Mouse (Mus musculus): ENCODE data around the gene Tada2b. TPM values are rescaled to one million over a fixed set of nuclear protein-coding genes. Genes with fewer than 3 reads are reported as not detected.

The Tada2b gene
- 10 to 100 TPM; 29.7 to 31.6 TPM for total RNA-seq (2021)

- peak; percentile 97 to 99 for DNase-seq (ENCODE audit: extremely low spot score in 1 of 2, low spot score in 2 of 2)
Measured at GRCm38 (mm10) chr5:36484171-36484990, at the start of gene Tada2b, which contains the start of gene Ccdc96. Gene Tada2b (minus strand): TSS chr5:36484285. Gene Ccdc96 (plus strand): TSS chr5:36484588.

GRCm38 (mm10) chr5:36530129-36530751, 46.2 kb upstream of the Tada2b start:
- intact Hi-C loops (cut with DNase I) = loop anchor here (5.0 kb wide), 1 partner anchor 52 kb away; no protein-coding TSS in a partner anchor
- DNase-seq (ENCODE audit: extremely low spot score in 1 of 2, low spot score in 2 of 2) = peak; percentile 91 to 96

More at GRCm38 (mm10) chr5:36484171-36484990, at the start of gene Tada2b, which contains the start of gene Ccdc96:
- intact Hi-C loops (cut with DNase I) = no loop called here

- intact Hi-C loops (cut with DNase I) = loop anchor here (5.0 kb wide), 1 partner anchor 53 kb away; no protein-coding TSS in a partner anchor
- DNase-seq (ENCODE audit: extremely low spot score in 1 of 2, low spot score in 2 of 2) = no peak
Measured at GRCm38 (mm10) chr5:36529698-36530097, 45.6 kb upstream of the Tada2b start.

- no peak for DNase-seq (ENCODE audit: extremely low spot score in 1 of 2, low spot score in 2 of 2)
- intact Hi-C loops (cut with DNase I) = no loop called here
Measured at GRCm38 (mm10) chr5:36526921-36527320, 42.8 kb upstream of the Tada2b start.

- no peak for DNase-seq (ENCODE audit: extremely low spot score in 1 of 2, low spot score in 2 of 2)
- intact Hi-C loops (cut with DNase I) = no loop called here
Measured at GRCm38 (mm10) chr5:36526274-36526673, 42.2 kb upstream of the Tada2b start.

- intact Hi-C loops (cut with DNase I) = no loop called here
- DNase-seq (ENCODE audit: extremely low spot score in 1 of 2, low spot score in 2 of 2) = no peak
Measured at GRCm38 (mm10) chr5:36525216-36525615, 41.1 kb upstream of the Tada2b start.

GRCm38 (mm10) chr5:36523219-36523703, 39.2 kb upstream of the Tada2b start:
- DNase-seq (ENCODE audit: extremely low spot score in 1 of 2, low spot score in 2 of 2) = peak in 1 of 2 experiments; percentile 11
- intact Hi-C loops (cut with DNase I) = no loop called here

GRCm38 (mm10) chr5:36522782-36523181, 38.7 kb upstream of the Tada2b start:
- peak in 1 of 2 experiments; percentile 22 for DNase-seq (ENCODE audit: extremely low spot score in 1 of 2, low spot score in 2 of 2)
- intact Hi-C loops (cut with DNase I) = no loop called here

GRCm38 (mm10) chr5:36519751-36520150, 35.7 kb upstream of the Tada2b start:
- peak in 1 of 2 experiments; percentile 82 for DNase-seq (ENCODE audit: extremely low spot score in 1 of 2, low spot score in 2 of 2)
- intact Hi-C loops (cut with DNase I) = no loop called here

- intact Hi-C loops (cut with DNase I) = no loop called here
- DNase-seq (ENCODE audit: extremely low spot score in 1 of 2, low spot score in 2 of 2) = no peak
Measured at GRCm38 (mm10) chr5:36517596-36517995, 33.5 kb upstream of the Tada2b start.

- intact Hi-C loops (cut with DNase I) = no loop called here
- peak in 1 of 2 experiments; percentile 16 for DNase-seq (ENCODE audit: extremely low spot score in 1 of 2, low spot score in 2 of 2)
Measured at GRCm38 (mm10) chr5:36515558-36515957, 31.5 kb upstream of the Tada2b start.

GRCm38 (mm10) chr5:36515126-36515525, 31.0 kb upstream of the Tada2b start:
- intact Hi-C loops (cut with DNase I) = no loop called here
- peak in 1 of 2 experiments; percentile 20 for DNase-seq (ENCODE audit: extremely low spot score in 1 of 2, low spot score in 2 of 2)

- DNase-seq (ENCODE audit: extremely low spot score in 1 of 2, low spot score in 2 of 2) = no peak
- intact Hi-C loops (cut with DNase I) = no loop called here
Measured at GRCm38 (mm10) chr5:36510956-36511355, 26.9 kb upstream of the Tada2b start.

- DNase-seq (ENCODE audit: extremely low spot score in 1 of 2, low spot score in 2 of 2) = no peak
- intact Hi-C loops (cut with DNase I) = no loop called here
Measured at GRCm38 (mm10) chr5:36508351-36508750, 24.3 kb upstream of the Tada2b start.

GRCm38 (mm10) chr5:36505643-36506042, 21.6 kb upstream of the Tada2b start:
- intact Hi-C loops (cut with DNase I) = no loop called here
- no peak for DNase-seq (ENCODE audit: extremely low spot score in 1 of 2, low spot score in 2 of 2)

- intact Hi-C loops (cut with DNase I) = no loop called here
- no peak for DNase-seq (ENCODE audit: extremely low spot score in 1 of 2, low spot score in 2 of 2)
Measured at GRCm38 (mm10) chr5:36505235-36505634, 21.1 kb upstream of the Tada2b start.

- intact Hi-C loops (cut with DNase I) = no loop called here
Measured at GRCm38 (mm10) chr5:36494709-36495108, 10.6 kb upstream of the Tada2b start.

GRCm38 (mm10) chr5:36493919-36494318, 9.8 kb upstream of the Tada2b start:
- intact Hi-C loops (cut with DNase I) = no loop called here
- DNase-seq (ENCODE audit: extremely low spot score in 1 of 2, low spot score in 2 of 2) = no peak

More at GRCm38 (mm10) chr5:36494709-36495108, 10.6 kb upstream of the Tada2b start:
- DNase-seq (ENCODE audit: extremely low spot score in 1 of 2, low spot score in 2 of 2) = no peak

- DNase-seq (ENCODE audit: extremely low spot score in 1 of 2, low spot score in 2 of 2) = no peak
- intact Hi-C loops (cut with DNase I) = no loop called here
Measured at GRCm38 (mm10) chr5:36489225-36489624, 5.1 kb upstream of the Tada2b start.

GRCm38 (mm10) chr5:36485306-36485705, 1.2 kb upstream of the Tada2b start:
- intact Hi-C loops (cut with DNase I) = no loop called here
- no peak for DNase-seq (ENCODE audit: extremely low spot score in 1 of 2, low spot score in 2 of 2)

Data from left cerebral cortex, postnatal 10 days (tissue).